Mouse (Mus musculus): Measurements from ENCODE around the gene Sh3pxd2a.

GRCm38 (mm10) chr19:47438445-47438844, 25.8 kb downstream of the Sh3pxd2a start:
- TF ChIP-seq CTCF (conservative IDR thresholded peaks at IDR 0.05; ENCODE audit: low read length) (no peak), NANOG (IDR thresholded peaks at IDR 0.05; ENCODE audit: borderline replicate concordance, low read length) (no peak), POU5F1 (IDR thresholded peaks at IDR 0.05; ENCODE audit: borderline replicate concordance, low read length) (no peak)
